Mouse (Mus musculus) embryonic facial prominence, embryonic 14.5 days (tissue): ENCODE measurements around the gene Xpnpep2. TPM values are rescaled to one million over a fixed set of nuclear protein-coding genes. Genes with fewer than 3 reads are reported as not detected.

Experiments used
- ATAC-seq: fragments of 200-750 bp; cut with Nextera tagmentation; 2 replicates; pipeline ENCODE4 v1.8.0; 2017; ENCODE audit warnings: low read depth, moderate number of reproducible peaks, moderate TSS enrichment
- DNase-seq: peaks from one replicate; pipeline ENCODE4 v3.0.0-alpha.2; 2015; ENCODE audit warnings: low spot score
- H3K27ac ChIP-seq: fragments of 300-500 bp; sonication (generic); replicated peaks from 2 replicates; pipeline ENCODE4 v1.5.1; 2014; ENCODE audit warnings: low read depth, mild to moderate bottlenecking, low read length, moderate library complexity
- H3K27me3 ChIP-seq: fragments of 300-500 bp; sonication (generic); replicated peaks from 2 replicates; pipeline ENCODE4 v1.6.1; 2014; ENCODE audit warnings: low read length; ENCODE audit not compliant: control insufficient read depth, insufficient read depth
- H3K36me3 ChIP-seq: fragments of 300-500 bp; sonication (generic); 2 replicates; pipeline ENCODE4 v1.6.1; 2014; ENCODE audit warnings: low read length, mixed read lengths; ENCODE audit not compliant: control insufficient read depth, insufficient read depth
- H3K4me1 ChIP-seq: fragments of 300-500 bp; sonication (generic); 2 replicates; pipeline ENCODE4 v1.6.1; 2014; ENCODE audit warnings: antibody characterized with exemption, low read length; ENCODE audit not compliant: control insufficient read depth, insufficient read depth
- H3K4me2 ChIP-seq: fragments of 300-500 bp; sonication (generic); 2 replicates; pipeline ENCODE4 v1.6.1; 2014; ENCODE audit warnings: low read depth, mild to moderate bottlenecking, low read length, moderate library complexity, mixed read lengths
- H3K4me3 ChIP-seq: fragments of 300-500 bp; sonication (generic); 2 replicates; pipeline ENCODE4 v1.5.1; 2014; ENCODE audit warnings: low read depth, mild to moderate bottlenecking, low read length
- H3K9ac ChIP-seq: fragments of 300-500 bp; sonication (generic); 2 replicates; pipeline ENCODE4 v1.6.1; 2014; ENCODE audit warnings: low read depth, mild to moderate bottlenecking, low read length, moderate library complexity, mixed read lengths
- H3K9me3 ChIP-seq: fragments of 300-500 bp; sonication (generic); 2 replicates; pipeline ENCODE4 v1.6.1; 2016; ENCODE audit warnings: low read length; ENCODE audit not compliant: control insufficient read depth
- WGBS: fragments of 180-500 bp; shearing (Covaris S2); extraction: QIAGEN DNeasy Blood & Tissue Kit; methylation state at CpG from one replicate; pipeline ENCODE4 v1.1.7; 2014; 5-methylcytosine and 5-hydroxymethylcytosine counted together
- polyA plus RNA-seq: library from polyadenylated mRNA; unstranded; fragments of >200 nt; fragmentation: Nextera tagmentation; extraction: Ambion mirVana; gene quantifications from 2 replicates; pipeline ENCODE4 v1.2.1, GENCODE M21; 2014

The Xpnpep2 gene
- polyA plus RNA-seq, 1 experiment from 2014 or later = 4.6 TPM

DNA sequence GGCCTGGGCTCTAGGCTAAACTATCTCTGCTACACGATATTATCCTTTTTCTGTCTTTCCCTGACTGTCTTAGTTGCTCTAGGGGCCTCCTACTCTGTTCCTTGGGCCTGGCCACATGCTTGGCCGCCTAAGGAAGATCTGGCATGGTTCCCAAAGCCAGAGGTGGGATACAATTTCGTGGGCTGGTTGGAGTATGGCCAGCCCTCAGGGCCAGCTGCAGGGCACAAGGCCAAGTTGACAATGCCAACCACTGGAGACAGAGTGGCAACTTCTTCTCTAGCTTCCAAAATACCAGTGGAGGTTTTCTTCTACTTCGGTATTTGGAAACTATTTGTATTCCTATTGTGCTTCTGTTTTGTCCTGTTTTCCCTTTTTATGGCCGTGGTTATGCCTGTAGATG lies 26.2 kb upstream of the Xpnpep2 start:
- no peak for ATAC-seq

GRCm38 (mm10) chrX:48092129-48092528 lies 16.4 kb upstream of the Xpnpep2 start:
- no peaks in the 10 kb centered on the region for H3K9me3 ChIP-seq
- 48% methylated on average over 10 of the region's 10 CpGs for WGBS
- H3K27ac ChIP-seq = no peak overlapping the region
- ATAC-seq (no peak), DNase-seq (peak; percentile 7)
- no peaks in the 10 kb centered on the region for H3K4me1 ChIP-seq
- no peak overlapping the region for H3K4me3 ChIP-seq
- no peaks in the 10 kb centered on the region for H3K27me3 ChIP-seq
- no peak overlapping the region for H3K9ac ChIP-seq
- no peaks in the 10 kb centered on the region for H3K36me3 ChIP-seq
- H3K4me2 ChIP-seq = no peak overlapping the region

More for the DNA sequence above, 26.2 kb upstream of the Xpnpep2 start:
- Histone ChIP-seq H3K4me2 (no peak overlapping the region), H3K9ac (no peak overlapping the region), H3K9me3 (no peaks in the 10 kb centered on the region), H3K27ac (no peak overlapping the region; the same call in 1 of the 2 replicates), H3K27me3 (no peaks in the 10 kb centered on the region), H3K36me3 (no peaks in the 10 kb centered on the region), H3K4me1 (0 out of 2 replicates have a peak, but pooled peaks cover 2% of the 10 kb centered on the region), H3K4me3 (no peak overlapping the region)
- 47% methylated on average over 5 of the region's 5 CpGs for WGBS
- DNase-seq = peak; percentile 26

GRCm38 (mm10) chrX:48093555-48093954 lies 15.0 kb upstream of the Xpnpep2 start:
- Histone ChIP-seq H3K9ac (no peak overlapping the region), H3K27me3 (no peaks in the 10 kb centered on the region), H3K9me3 (no peaks in the 10 kb centered on the region), H3K36me3 (no peaks in the 10 kb centered on the region), H3K4me2 (no peak overlapping the region), H3K27ac (no peak overlapping the region), H3K4me1 (no peaks in the 10 kb centered on the region), H3K4me3 (no peak overlapping the region)
- no peak for ATAC-seq
- 53% methylated on average over 3 of the region's 3 CpGs for WGBS
- no peak for DNase-seq

- Histone ChIP-seq H3K36me3 (no peaks in the 10 kb centered on the region), H3K4me1 (no peaks in the 10 kb centered on the region), H3K9me3 (no peaks in the 10 kb centered on the region), H3K27ac (no peak overlapping the region), H3K9ac (no peak overlapping the region), H3K4me3 (no peak overlapping the region), H3K4me2 (no peak overlapping the region), H3K27me3 (no peaks in the 10 kb centered on the region)
- no peak for ATAC-seq
- DNase-seq = no peak
- 70% methylated on average over 4 of the region's 4 CpGs for WGBS
Observed at GRCm38 (mm10) chrX:48094658-48095057, 13.9 kb upstream of the Xpnpep2 start.

DNA sequence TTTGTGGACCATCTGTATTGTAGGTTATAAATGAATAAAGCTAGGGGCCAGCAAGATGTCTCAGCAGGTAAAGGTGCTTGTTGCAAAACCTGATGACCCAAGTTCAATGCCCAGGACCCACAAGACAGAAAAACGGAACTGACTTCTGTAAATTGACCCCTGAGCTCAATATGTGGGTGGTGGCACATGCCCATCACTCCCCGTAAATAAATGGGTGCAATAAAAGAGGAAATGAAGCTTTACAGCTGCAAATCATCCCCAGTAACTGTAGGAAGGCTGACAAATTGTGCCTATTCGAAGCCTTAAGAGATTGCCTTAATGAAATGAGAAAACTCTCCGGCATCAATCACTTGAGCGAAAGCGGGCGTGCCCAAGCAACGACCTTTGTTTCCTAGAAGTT lies 11.9 kb upstream of the Xpnpep2 start:
- Histone ChIP-seq H3K27me3 (no peaks in the 10 kb centered on the region), H3K36me3 (no peaks in the 10 kb centered on the region), H3K9ac (no peak overlapping the region), H3K27ac (no peak overlapping the region), H3K4me2 (no peak overlapping the region), H3K4me3 (no peak overlapping the region), H3K9me3 (no peaks in the 10 kb centered on the region), H3K4me1 (no peaks in the 10 kb centered on the region)
- ATAC-seq (no peak), DNase-seq (no peak)
- 80% methylated on average over 8 of the region's 8 CpGs for WGBS

DNA sequence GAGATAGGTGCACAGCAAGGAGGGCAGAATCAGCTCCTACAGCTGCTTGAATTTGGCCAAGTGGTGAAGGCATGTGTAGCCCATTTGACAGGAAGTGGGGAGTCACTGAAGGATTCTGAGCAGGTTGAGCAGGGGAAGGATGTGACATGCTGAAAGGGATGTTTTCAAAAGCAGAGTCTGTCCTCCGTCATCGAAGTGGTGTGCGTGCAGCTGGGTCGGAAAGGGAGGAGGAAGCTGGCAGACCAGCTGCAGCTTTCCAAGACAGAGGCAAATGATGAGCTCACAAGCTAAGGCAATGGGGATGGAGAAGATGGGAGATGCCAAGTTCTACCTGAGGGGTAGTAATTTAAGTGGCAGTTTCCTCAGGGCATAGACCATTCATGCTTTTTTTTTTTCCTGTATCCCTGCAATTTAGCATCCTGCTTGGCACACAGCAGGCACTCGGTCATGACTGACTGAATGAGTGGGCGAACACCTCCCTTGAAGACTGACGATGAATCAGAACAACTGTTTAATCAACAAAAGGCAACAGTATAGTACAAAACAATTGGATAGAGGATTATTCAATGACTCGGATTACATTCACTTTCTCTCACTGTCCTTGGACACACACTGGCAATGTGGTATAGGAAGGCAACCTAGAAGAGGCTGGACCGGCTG lies 9.9 kb upstream of the Xpnpep2 start:
- H3K27me3 ChIP-seq = no peaks in the 10 kb centered on the region
- no peak overlapping the region for H3K4me3 ChIP-seq
- H3K4me1 ChIP-seq = no peaks in the 10 kb centered on the region
- WGBS = 79% methylated on average over 9 of the region's 9 CpGs
- H3K9me3 ChIP-seq = no peaks in the 10 kb centered on the region
- no peaks in the 10 kb centered on the region for H3K36me3 ChIP-seq
- no peak overlapping the region for H3K9ac ChIP-seq
- ATAC-seq (no peak), DNase-seq (no peak)
- no peak overlapping the region for H3K27ac ChIP-seq
- H3K4me2 ChIP-seq = no peak overlapping the region

DNA sequence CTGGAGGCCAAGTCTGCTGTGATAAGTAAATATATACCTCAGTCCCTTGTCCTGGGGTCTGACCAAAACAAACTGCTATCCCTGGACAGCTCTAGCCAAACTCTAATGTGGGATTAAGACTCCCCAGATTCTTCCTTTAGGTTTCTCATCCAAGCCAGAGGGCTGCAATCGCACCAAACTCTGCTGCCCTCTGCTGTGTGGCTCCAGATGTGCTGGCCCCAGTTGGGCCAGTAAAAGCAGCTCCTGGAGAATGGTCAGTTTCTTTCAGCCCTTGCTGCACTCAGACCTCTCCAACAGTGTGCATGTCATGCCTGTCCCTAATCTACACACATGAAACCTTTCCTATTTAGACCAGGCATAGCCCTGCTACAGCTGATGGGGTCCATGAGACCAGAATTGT lies 8.7 kb upstream of the Xpnpep2 start:
- Histone ChIP-seq H3K9ac (no peak overlapping the region), H3K4me3 (no peak overlapping the region), H3K9me3 (no peaks in the 10 kb centered on the region), H3K4me1 (no peaks in the 10 kb centered on the region), H3K4me2 (no peak overlapping the region), H3K27me3 (no peaks in the 10 kb centered on the region), H3K36me3 (no peaks in the 10 kb centered on the region), H3K27ac (no peak overlapping the region)
- WGBS = 25% methylated on average over 1 of the region's 1 CpGs
- ATAC-seq (no peak), DNase-seq (no peak)

- H3K4me3 ChIP-seq = no peak overlapping the region
- no peak overlapping the region for H3K9ac ChIP-seq
- H3K9me3 ChIP-seq = no peaks in the 10 kb centered on the region
- H3K4me2 ChIP-seq = no peak overlapping the region
- H3K27ac ChIP-seq = no peak overlapping the region
- ATAC-seq (no peak), DNase-seq (no peak)
- H3K27me3 ChIP-seq = no peaks in the 10 kb centered on the region
- no peaks in the 10 kb centered on the region; the same call in 1 of the 2 replicates for H3K4me1 ChIP-seq
- H3K36me3 ChIP-seq = no peaks in the 10 kb centered on the region
- WGBS = 79% methylated on average over 3 of the region's 3 CpGs
Observed at GRCm38 (mm10) chrX:48103256-48103655, 5.3 kb upstream of the Xpnpep2 start.

- Histone ChIP-seq H3K4me3 (no peak overlapping the region), H3K9ac (no peak overlapping the region), H3K4me2 (no peak overlapping the region), H3K27me3 (no peaks in the 10 kb centered on the region), H3K9me3 (no peaks in the 10 kb centered on the region), H3K4me1 (peaks cover 4% of the 10 kb centered on the region; the same call in 1 of the 2 replicates), H3K27ac (no peak overlapping the region), H3K36me3 (no peaks in the 10 kb centered on the region)
- 77% methylated on average over 7 of the region's 7 CpGs for WGBS
- no peak for DNase-seq
- ATAC-seq = no peak
Observed at GRCm38 (mm10) chrX:48104736-48105441, 3.6 kb upstream of the Xpnpep2 start.
